Mouse (Mus musculus): Measurements from ENCODE around the gene Krt76. TPM values are rescaled to one million over a fixed set of nuclear protein-coding genes. Genes with fewer than 3 reads are reported as not detected.
A peak's percentile ranks its signal among the peaks of the same experiment; 100 is the strongest.

Krt76 gene
- polyA plus RNA-seq, 1 experiment: not detected

GRCm38 (mm10) chr15:101866754-101867153 lies 26.0 kb downstream of the Krt76 start:
- peak; percentile 28 to 73 for DNase-seq (ENCODE audit: extremely low spot score in 1 of 2, low spot score in 1 of 2)

GRCm38 (mm10) chr15:101860421-101861130 lies 32.1 kb downstream of the Krt76 start:
- no peak for DNase-seq (ENCODE audit: extremely low spot score in 1 of 2, low spot score in 1 of 2)

- peak in 1 of 2 experiments; percentile 67 for DNase-seq (ENCODE audit: extremely low spot score in 1 of 2, low spot score in 1 of 2)
These were observed 33.0 kb downstream of the Krt76 start for GRCm38 (mm10) chr15:101859735-101860170.

- no peak for DNase-seq (ENCODE audit: extremely low spot score in 1 of 2, low spot score in 1 of 2)
These were observed 33.9 kb downstream of the Krt76 start for GRCm38 (mm10) chr15:101858673-101859425.

- DNase-seq (ENCODE audit: extremely low spot score in 1 of 2, low spot score in 1 of 2): no peak
These were observed 36.0 kb downstream of the Krt76 start for GRCm38 (mm10) chr15:101856696-101857095.

GRCm38 (mm10) chr15:101855732-101856131 lies 37.0 kb downstream of the Krt76 start:
- DNase-seq (ENCODE audit: extremely low spot score in 1 of 2, low spot score in 1 of 2): no peak

- no peak for DNase-seq (ENCODE audit: extremely low spot score in 1 of 2, low spot score in 1 of 2)
These were observed 38.4 kb downstream of the Krt76 start for GRCm38 (mm10) chr15:101854294-101854693.

GRCm38 (mm10) chr15:101852571-101852970 lies 40.1 kb downstream of the Krt76 start:
- no peak for DNase-seq (ENCODE audit: extremely low spot score in 1 of 2, low spot score in 1 of 2)

- DNase-seq (ENCODE audit: extremely low spot score in 1 of 2, low spot score in 1 of 2): no peak
These were observed 42.0 kb downstream of the Krt76 start, which contains the start of gene Krt1 for GRCm38 (mm10) chr15:101850694-101851093. TSS of gene Krt1 (minus strand) at chr15:101850794.

GRCm38 (mm10) chr15:101845971-101846403 lies 46.7 kb downstream of the Krt76 start:
- peak in 1 of 2 experiments; percentile 59 for DNase-seq (ENCODE audit: extremely low spot score in 1 of 2, low spot score in 1 of 2)

GRCm38 (mm10) chr15:101843192-101843591 lies 49.5 kb downstream of the Krt76 start:
- no peak for DNase-seq (ENCODE audit: extremely low spot score in 1 of 2, low spot score in 1 of 2)

GRCm38 (mm10) chr15:101834784-101835328 lies 57.9 kb downstream of the Krt76 start:
- DNase-seq (ENCODE audit: extremely low spot score in 1 of 2, low spot score in 1 of 2): peak in 1 of 2 experiments; percentile 37

Other genes starting within 250 kb of the Krt76 start
- gene Gm5478, start 245.5 kb downstream of the Krt76 start, polyA plus RNA-seq (2012; rRNA removed): not detected in 2 replicates
- gene Krt6b, start 212.6 kb downstream of the Krt76 start, polyA plus RNA-seq (2012; rRNA removed): not detected in 2 replicates
- gene Krt6a, start 198.6 kb downstream of the Krt76 start, polyA plus RNA-seq (2012; rRNA removed): not detected in 2 replicates
- 0.08 TPM in 1 of 2 replicates, not detected in the other for gene Krt5, start 180.0 kb downstream of the Krt76 start, polyA plus RNA-seq (2012; rRNA removed)
- not detected in 2 replicates for gene Krt71, start 149.8 kb downstream of the Krt76 start, polyA plus RNA-seq (2012; rRNA removed)
- 0.17 and 0.28 TPM in 2 replicates for gene Krt72, start 106.5 kb downstream of the Krt76 start, polyA plus RNA-seq (2012; rRNA removed)
- 0.78 and 0.92 TPM in 2 replicates for gene Krt73, start 90.6 kb downstream of the Krt76 start, polyA plus RNA-seq (2012; rRNA removed)
- gene Krt2, start 74.8 kb downstream of the Krt76 start, polyA plus RNA-seq (2012; rRNA removed): 0.02 TPM in 1 of 2 replicates, not detected in the other
- gene Krt1, start 42.1 kb downstream of the Krt76 start, polyA plus RNA-seq (2012; rRNA removed): 3.8 and 5.4 TPM in 2 replicates
- gene Krt77, start 23.2 kb downstream of the Krt76 start, polyA plus RNA-seq (2012; rRNA removed): 5.6 and 9.1 TPM in 2 replicates
- gene Krt4, start 31.8 kb upstream of the Krt76 start, polyA plus RNA-seq (2012; rRNA removed): not detected in 2 replicates
- gene Krt79, start 47.4 kb upstream of the Krt76 start, polyA plus RNA-seq (2012; rRNA removed): 0.34 TPM in 1 of 2 replicates, not detected in the other
- not detected in 2 replicates for gene Krt78, start 61.4 kb upstream of the Krt76 start, polyA plus RNA-seq (2012; rRNA removed)
- gene Krt8, start 111.6 kb upstream of the Krt76 start, polyA plus RNA-seq (2012; rRNA removed): 1.7 and 4.5 TPM in 2 replicates
- 1.4 and 3.5 TPM in 2 replicates for gene Krt18, start 135.3 kb upstream of the Krt76 start, polyA plus RNA-seq (2012; rRNA removed)
- gene Eif4b, start 180.9 kb upstream of the Krt76 start, polyA plus RNA-seq (2012; rRNA removed): 108 and 115 TPM in 2 replicates
- 28.0 and 29.5 TPM in 2 replicates for gene Tns2, start 207.5 kb upstream of the Krt76 start, polyA plus RNA-seq (2012; rRNA removed)
- 127 and 136 TPM in 2 replicates for gene Spryd3, start 243.3 kb upstream of the Krt76 start, polyA plus RNA-seq (2012; rRNA removed)